Mouse (Mus musculus) limb, embryonic 14.5 days (tissue): Measurements from ENCODE around the gene Radil. TPM values are rescaled to one million over a fixed set of nuclear protein-coding genes. Genes with fewer than 3 reads are reported as not detected.

Experiments used
- ATAC-seq: fragments of 200-750 bp; cut with Nextera tagmentation; 2 replicates; pipeline ENCODE4 v1.8.0; 2017; ENCODE audit warnings: low read depth, moderate number of reproducible peaks, moderate TSS enrichment; ENCODE audit not compliant: low FRiP score
- DNase-seq: peaks from one replicate; pipeline ENCODE4 v3.0.0-alpha.2; 2015; ENCODE audit warnings: low spot score
- H3K27ac ChIP-seq: fragments of 300-500 bp; sonication (generic); replicated peaks from 2 replicates; pipeline ENCODE4 v1.5.1; 2014; ENCODE audit warnings: low read depth, mild to moderate bottlenecking, low read length, moderate library complexity, mixed read lengths
- H3K27me3 ChIP-seq: fragments of 300-500 bp; sonication (generic); 2 replicates; pipeline ENCODE4 v1.6.1; 2014; ENCODE audit warnings: low read length, mixed read lengths; ENCODE audit not compliant: control insufficient read depth, insufficient read depth
- H3K36me3 ChIP-seq: fragments of 300-500 bp; sonication (generic); 2 replicates; pipeline ENCODE4 v1.6.1; 2014; ENCODE audit warnings: mild to moderate bottlenecking, low read length, moderate library complexity, mixed read lengths; ENCODE audit not compliant: control insufficient read depth, insufficient read depth
- H3K4me1 ChIP-seq: fragments of 300-500 bp; sonication (generic); 2 replicates; pipeline ENCODE4 v1.6.1; 2014; ENCODE audit warnings: antibody characterized with exemption, low read length, mixed read lengths; ENCODE audit not compliant: control insufficient read depth, insufficient read depth
- H3K4me2 ChIP-seq: fragments of 300-500 bp; sonication (generic); replicated peaks from 2 replicates; pipeline ENCODE4 v1.6.1; 2014; ENCODE audit warnings: low read depth, mild to moderate bottlenecking, low read length, moderate library complexity; ENCODE audit not compliant: severe bottlenecking
- H3K4me3 ChIP-seq: fragments of 300-500 bp; sonication (generic); replicated peaks from 2 replicates; pipeline ENCODE4 v1.5.1; 2014; ENCODE audit warnings: low read length
- H3K9ac ChIP-seq: fragments of 300-500 bp; sonication (generic); 2 replicates; pipeline ENCODE4 v1.6.1; 2014; ENCODE audit warnings: mild to moderate bottlenecking, low read depth, low read length, moderate library complexity; ENCODE audit not compliant: severe bottlenecking
- H3K9me3 ChIP-seq: fragments of 300-500 bp; sonication (generic); 2 replicates; pipeline ENCODE4 v1.6.1; 2016; ENCODE audit warnings: low read length; ENCODE audit not compliant: control insufficient read depth
- POLR2A ChIP-seq: fragments of 200-500 bp; IDR thresholded peaks from 2 replicates; pipeline ENCODE4 v1.8.0; 2012; ENCODE audit warnings: inconsistent platforms, mild to moderate bottlenecking, moderate library complexity, borderline replicate concordance; ENCODE audit not compliant: insufficient read depth, insufficient read length; ENCODE audit errors: extremely low read depth
- WGBS: fragments of 180-500 bp; shearing (Covaris S2); extraction: QIAGEN DNeasy Blood & Tissue Kit; methylation state at CpG from one replicate; pipeline ENCODE4 v1.1.7; 2014; 5-methylcytosine and 5-hydroxymethylcytosine counted together
- polyA plus RNA-seq, 2 experiments: library from polyadenylated mRNA; depleted of rRNA in 1 of 2; stranded (reverse) in 1 of 2; unstranded in 1 of 2; fragments of >200 nt; fragmentation: Nextera tagmentation in 1 of 2; extraction: Ambion mirVana in 1 of 2; gene quantifications; 2 replicates each; pipeline versions ENCODE4 v1.2.1 to v1.2.3; 2012 to 2014

Radil gene
- polyA plus RNA-seq, 2 experiments: 5.7 to 7.4 TPM

- TF ChIP-seq POLR2A: no peak
- no peak for DNase-seq
These were observed 105.2 kb downstream of the Radil start for GRCm38 (mm10) chr5:142445709-142446108.

GRCm38 (mm10) chr5:142444791-142445531, 105.9 kb downstream of the Radil start:
- Histone ChIP-seq H3K36me3 (peaks cover 18% of the 10 kb centered on the region), H3K27me3 (no peaks in the 10 kb centered on the region), H3K27ac (no peak overlapping the region), H3K9ac (0 out of 2 replicates have a peak overlapping the region, but pooled peaks have one; percentile 25), H3K4me1 (peaks cover 39% of the 10 kb centered on the region), H3K4me3 (no peak overlapping the region), H3K9me3 (no peaks in the 10 kb centered on the region), H3K4me2 (no peak overlapping the region)
- TF ChIP-seq POLR2A: no peak
- 71% methylated on average over 9 of the region's 11 CpGs for WGBS
- no peak for ATAC-seq
- DNase-seq: no peak

More at GRCm38 (mm10) chr5:142445709-142446108, 105.2 kb downstream of the Radil start:
- no peak for ATAC-seq
- Histone ChIP-seq H3K4me3 (no peak overlapping the region), H3K27ac (no peak overlapping the region), H3K4me2 (no peak overlapping the region), H3K4me1 (peaks cover 34% of the 10 kb centered on the region), H3K9ac (no peak overlapping the region), H3K9me3 (no peaks in the 10 kb centered on the region), H3K27me3 (no peaks in the 10 kb centered on the region), H3K36me3 (peaks cover 25% of the 10 kb centered on the region)
- 53% methylated on average over 8 of the region's 8 CpGs for WGBS

GRCm38 (mm10) chr5:142443994-142444393, 106.9 kb downstream of the Radil start:
- 75% methylated on average over 14 of the region's 14 CpGs for WGBS
- Histone ChIP-seq H3K9me3 (no peaks in the 10 kb centered on the region), H3K4me2 (no peak overlapping the region), H3K36me3 (peaks cover 9% of the 10 kb centered on the region), H3K4me3 (no peak overlapping the region), H3K27me3 (no peaks in the 10 kb centered on the region), H3K4me1 (peaks cover 47% of the 10 kb centered on the region), H3K9ac (no peak overlapping the region), H3K27ac (no peak overlapping the region)
- no peak for TF ChIP-seq POLR2A
- ATAC-seq: no peak
- no peak for DNase-seq

GRCm38 (mm10) chr5:142443514-142443913, 107.4 kb downstream of the Radil start:
- WGBS: 78% methylated on average over 15 of the region's 15 CpGs
- no peak for TF ChIP-seq POLR2A
- no peaks in the 10 kb centered on the region for H3K9me3 ChIP-seq
- H3K27ac ChIP-seq: no peak overlapping the region
- no peak for DNase-seq
- H3K4me2 ChIP-seq: no peak overlapping the region
- H3K4me3 ChIP-seq: no peak overlapping the region
- no peak overlapping the region for H3K9ac ChIP-seq
- H3K27me3 ChIP-seq: no peaks in the 10 kb centered on the region
- peaks cover 6% of the 10 kb centered on the region; the same call in 1 of the 2 replicates for H3K36me3 ChIP-seq
- H3K4me1 ChIP-seq: peaks cover 47% of the 10 kb centered on the region
- no peak for ATAC-seq

- ATAC-seq (no peak), DNase-seq (no peak)
- H3K27ac ChIP-seq: peak overlapping the region; percentile 55; the same call in 1 of the 2 replicates
- H3K27me3 ChIP-seq: no peaks in the 10 kb centered on the region
- H3K36me3 ChIP-seq: peaks cover 11% of the 10 kb centered on the region; the same call in 1 of the 2 replicates
- peaks cover 43% of the 10 kb centered on the region for H3K4me1 ChIP-seq
- H3K9me3 ChIP-seq: no peaks in the 10 kb centered on the region
- no peak for TF ChIP-seq POLR2A
- 82% methylated on average over 7 of the region's 7 CpGs for WGBS
- no peak overlapping the region for H3K9ac ChIP-seq
- no peak overlapping the region; the same call in 1 of the 2 replicates for H3K4me2 ChIP-seq
- no peak overlapping the region for H3K4me3 ChIP-seq
These were observed 108.9 kb downstream of the Radil start for GRCm38 (mm10) chr5:142442045-142442440.
